Mouse (Mus musculus): ENCODE measurements around the gene Timd2.
"Not testable (repeated sequence)": the region's sequence is repeated elsewhere in the genome, so short reads cannot be mapped to it uniquely, and the experiment has no call there.

Timd2 gene

GRCm38 (mm10) chr11:46667938-46668337, 38.9 kb downstream of the Timd2 start:
- ChIA-PET POLR2A (interaction anchor here in 1 of 4 experiments (0.6 kb wide), 1 partner anchor 85 kb away, joined by 4 read pairs; no protein-coding TSS in a partner anchor), CTCF (no interaction called here)

- CTCF ChIA-PET, result no interaction called here
- POLR2A ChIA-PET, result no interaction called here
Observed at GRCm38 (mm10) chr11:46667105-46667504, 39.8 kb downstream of the Timd2 start.

- ChIA-PET CTCF (interaction anchor here in 1 of 4 experiments (1.8 kb wide), 1 partner anchor 391 kb away, joined by 5 read pairs; no protein-coding TSS in a partner anchor), POLR2A (no interaction called here)
Observed at GRCm38 (mm10) chr11:46665599-46666522, 41.0 kb downstream of the Timd2 start.

- POLR2A ChIA-PET, result no interaction called here
- CTCF ChIA-PET, result no interaction called here
Observed at GRCm38 (mm10) chr11:46663215-46663614, 43.6 kb downstream of the Timd2 start.

GRCm38 (mm10) chr11:46652476-46652875, 54.4 kb downstream of the Timd2 start:
- POLR2A ChIA-PET, result no interaction called here
- CTCF ChIA-PET, result no interaction called here

GRCm38 (mm10) chr11:46649655-46650054, 57.2 kb downstream of the Timd2 start:
- POLR2A ChIA-PET, result interaction anchor here in 1 of 4 experiments (0.7 kb wide), 1 partner anchor 95 kb away, joined by 3 read pairs; no protein-coding TSS in a partner anchor
- CTCF ChIA-PET, result not testable (repeated sequence)

GRCm38 (mm10) chr11:46644824-46645223, 62.0 kb downstream of the Timd2 start:
- CTCF ChIA-PET, result no interaction called here
- POLR2A ChIA-PET, result no interaction called here

- CTCF ChIA-PET, result no interaction called here
Observed at GRCm38 (mm10) chr11:46636568-46636967, 70.3 kb downstream of the Timd2 start.

GRCm38 (mm10) chr11:46635516-46635915, 71.3 kb downstream of the Timd2 start:
- CTCF ChIA-PET, POLR2A ChIA-PET: not testable (repeated sequence)

More at GRCm38 (mm10) chr11:46636568-46636967, 70.3 kb downstream of the Timd2 start:
- POLR2A ChIA-PET, result no interaction called here

GRCm38 (mm10) chr11:46631635-46632034, 75.2 kb downstream of the Timd2 start:
- ChIA-PET POLR2A (no interaction called here), CTCF (interaction anchor here in 1 of 4 experiments (0.6 to 1.4 kb wide), 3 partner anchors 110 to 356 kb away, joined by 3 to 6 read pairs (median 3); no protein-coding TSS in a partner anchor)

- ChIA-PET CTCF (interaction anchor here in 1 of 4 experiments (0.7 kb wide), 1 partner anchor 108 kb away, joined by 13 read pairs; no protein-coding TSS in a partner anchor), POLR2A (no interaction called here)
Observed at GRCm38 (mm10) chr11:46629211-46629795, 77.6 kb downstream of the Timd2 start, which contains the start of gene Dppa1. TSS of gene Dppa1 (minus strand) at chr11:46629261.

- ChIA-PET POLR2A (no interaction called here), CTCF (no interaction called here)
Observed at GRCm38 (mm10) chr11:46620414-46621168, 86.3 kb downstream of the Timd2 start.

- POLR2A ChIA-PET, result no interaction called here
- CTCF ChIA-PET, result no interaction called here
Observed at GRCm38 (mm10) chr11:46619929-46620328, 86.9 kb downstream of the Timd2 start.
